Mouse (Mus musculus): ENCODE data around the gene Tnpo2.

Gene Tnpo2

DNA sequence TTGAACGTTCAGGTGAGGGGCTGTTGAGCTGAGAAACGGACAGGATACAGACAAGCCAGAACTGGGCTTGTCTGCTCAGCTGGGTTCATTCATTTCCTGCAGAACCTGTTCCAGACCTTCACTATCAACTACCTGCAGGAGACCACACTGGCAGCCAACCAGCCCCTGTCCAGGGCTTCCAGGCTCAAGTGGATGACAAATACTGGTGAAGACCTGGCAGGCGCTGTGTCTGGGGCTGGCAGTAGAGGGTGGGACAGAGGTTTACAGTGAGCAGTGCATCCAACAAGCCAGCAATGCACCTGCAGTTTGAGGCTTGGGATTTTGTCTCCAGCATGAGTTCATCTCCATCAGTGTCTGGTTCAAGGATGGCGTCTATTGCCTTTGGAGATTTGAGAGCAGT, 60.1 kb downstream of the Tnpo2 start:
- in situ Hi-C loops (cut with MboI, MseI), result loop anchor here (25.0 kb wide), 1 partner anchor 1790 kb away; the partner anchor contains the start of gene N4bp1

DNA sequence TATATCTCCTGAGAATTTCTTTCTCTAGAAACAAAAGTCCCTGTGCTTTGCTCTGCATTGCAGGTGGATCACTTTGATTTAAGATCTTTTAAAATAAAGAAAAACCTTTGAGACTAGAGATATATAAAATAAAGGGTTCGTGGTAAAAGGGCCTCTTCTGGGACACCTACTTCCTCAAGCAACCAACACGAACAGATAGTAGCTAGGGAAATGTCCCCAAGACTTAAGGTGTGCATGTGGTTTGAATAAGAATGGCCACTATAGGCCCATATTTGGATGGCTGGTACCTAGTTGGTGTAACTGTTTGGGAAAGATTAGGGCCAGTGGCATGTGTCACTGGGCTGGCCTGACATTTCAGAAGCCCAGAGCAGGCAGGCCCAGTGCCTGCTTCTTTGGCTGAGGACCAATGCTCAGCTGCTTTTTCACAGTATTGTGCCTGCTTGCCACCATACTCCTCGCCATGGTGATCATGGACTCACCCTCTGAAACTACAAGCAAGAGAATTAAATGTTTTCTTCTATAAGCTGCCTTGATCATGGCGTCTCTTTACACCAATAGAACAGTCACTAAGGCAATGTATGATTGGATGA, 63.5 kb downstream of the Tnpo2 start:
- in situ Hi-C loops (cut with MboI, MseI), result no loop called here

Measured in T-helper 2 cell (primary cell).